Mouse (Mus musculus) cerebellum, adult 9-10 months (tissue): Measurements from ENCODE around the gene Etv6.

ENCODE experiments used
- DNase-seq: peaks from one replicate; pipeline ENCODE4 v3.0.0; 2022

Gene Etv6

DNA sequence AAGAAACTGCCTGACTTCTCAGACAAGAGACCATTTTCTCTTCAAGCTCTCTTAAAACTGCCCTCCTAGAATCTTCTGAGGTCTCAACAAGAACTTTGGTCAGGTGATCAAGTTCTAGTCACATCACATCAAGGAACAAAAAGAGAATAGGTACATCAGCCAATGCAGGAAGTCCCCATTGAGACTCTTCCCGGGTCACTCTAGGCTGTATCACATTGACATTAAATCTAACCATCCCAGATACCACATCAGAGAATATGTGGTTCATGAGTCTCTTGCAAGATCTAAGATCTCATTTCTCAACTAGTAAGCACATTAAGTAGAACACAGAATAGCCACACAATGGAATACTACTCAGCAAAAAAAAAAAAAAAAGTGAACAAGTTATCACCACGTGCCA is 238.4 kb downstream of the Etv6 start:
- DNase-seq = no peak

GRCm38 (mm10) chr6:134276954-134277353 is 241.5 kb downstream of the Etv6 start:
- no peak for DNase-seq

DNA sequence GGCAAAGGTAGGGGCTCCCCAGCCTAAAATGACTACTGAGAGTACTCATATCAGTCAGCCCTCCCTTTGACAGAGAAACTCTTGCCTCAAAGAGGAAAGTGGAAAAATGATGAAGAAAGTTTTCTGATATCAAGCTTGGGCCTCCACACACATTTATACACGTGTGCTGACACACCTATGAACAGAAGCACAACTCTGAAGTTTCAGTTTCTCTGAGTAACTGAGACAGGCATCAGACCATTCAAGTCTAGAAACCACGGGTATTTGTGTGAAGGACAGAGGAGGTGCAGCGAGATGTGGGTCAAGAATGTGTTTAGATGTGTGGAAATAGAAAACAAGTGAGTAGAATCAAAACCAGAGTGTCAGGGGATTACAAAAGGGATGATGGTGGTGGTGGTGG is 246.6 kb downstream of the Etv6 start:
- DNase-seq = no peak

DNA sequence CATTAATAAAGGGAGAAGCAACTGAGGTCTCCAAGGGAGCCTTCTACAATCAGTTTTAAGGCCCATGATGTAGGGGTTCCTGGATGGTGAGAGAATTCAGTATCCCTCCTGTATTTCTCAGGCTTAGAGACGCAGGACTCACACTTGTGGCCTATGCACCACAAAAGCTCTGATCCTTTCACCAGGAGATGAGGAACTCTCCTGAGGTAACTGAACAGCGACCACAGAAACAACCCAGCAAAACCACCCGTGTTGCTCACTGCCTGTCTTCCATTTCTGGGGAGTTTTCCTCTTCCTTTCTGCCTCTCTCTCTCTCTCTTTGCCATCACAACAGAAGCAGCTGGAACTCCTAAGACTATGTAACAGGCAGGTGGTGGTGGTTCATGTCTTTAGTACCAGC is 256.3 kb downstream of the Etv6 start:
- no peak for DNase-seq

GRCm38 (mm10) chr6:134292404-134292803 is 256.9 kb downstream of the Etv6 start:
- DNase-seq = no peak

GRCm38 (mm10) chr6:134293615-134294508 is 258.4 kb downstream of the Etv6 start:
- DNase-seq = no peak

- no peak for DNase-seq
Measured at GRCm38 (mm10) chr6:134297884-134298619, 262.6 kb downstream of the Etv6 start.

DNA sequence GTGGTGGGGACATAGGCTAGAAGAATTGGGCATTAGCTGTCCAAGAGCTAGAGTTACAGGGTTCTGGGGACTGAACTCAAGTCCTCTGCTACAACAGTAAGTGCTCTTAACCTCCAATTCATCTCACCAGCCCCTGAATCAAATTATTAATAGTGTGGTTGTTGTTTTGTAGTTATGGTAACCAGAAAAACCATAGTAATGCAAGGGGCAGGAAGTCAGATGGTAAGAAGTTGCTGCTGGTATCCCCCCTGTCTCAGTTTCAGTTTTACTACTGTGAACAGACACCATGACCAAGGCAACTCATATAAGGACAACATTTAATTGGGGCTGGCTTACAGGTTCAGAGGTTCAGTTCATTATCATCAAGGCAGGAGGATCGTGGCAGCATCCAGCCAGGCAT is 266.5 kb downstream of the Etv6 start:
- DNase-seq = no peak

GRCm38 (mm10) chr6:134311346-134311745 is 275.8 kb downstream of the Etv6 start:
- no peak for DNase-seq

GRCm38 (mm10) chr6:134312571-134312970 is 277.1 kb downstream of the Etv6 start:
- no peak for DNase-seq

- no peak for DNase-seq
Measured at GRCm38 (mm10) chr6:134317371-134317770, 281.9 kb downstream of the Etv6 start.
